Mouse (Mus musculus) intestine, embryonic 16.5 days (tissue): ENCODE measurements around the gene Scamp5. TPM values are rescaled to one million over a fixed set of nuclear protein-coding genes. Genes with fewer than 3 reads are reported as not detected.

Experiments
- ATAC-seq: fragments of 200-750 bp; cut with Nextera tagmentation; 2 replicates; pipeline ENCODE4 v1.8.0; 2017; ENCODE audit warnings: moderate TSS enrichment, moderate library complexity
- H3K27ac ChIP-seq: fragments of 300-500 bp; sonication (generic); 2 replicates; pipeline ENCODE4 v1.5.1; 2014; ENCODE audit warnings: mild to moderate bottlenecking, low read length
- H3K27me3 ChIP-seq: fragments of 300-500 bp; sonication (generic); replicated peaks from 2 replicates; pipeline ENCODE4 v1.6.1; 2014; ENCODE audit warnings: low read length, control low read depth, mixed read lengths; ENCODE audit not compliant: control insufficient read depth, insufficient read depth
- H3K36me3 ChIP-seq: fragments of 300-500 bp; sonication (generic); 2 replicates; pipeline ENCODE4 v1.6.1; 2014; ENCODE audit warnings: low read length, control low read depth; ENCODE audit not compliant: control insufficient read depth, insufficient read depth
- H3K4me1 ChIP-seq: fragments of 300-500 bp; sonication (generic); 2 replicates; pipeline ENCODE4 v1.6.1; 2014; ENCODE audit warnings: low read length, control low read depth, mixed read lengths; ENCODE audit not compliant: control insufficient read depth, insufficient read depth
- H3K4me2 ChIP-seq: fragments of 300-500 bp; sonication (generic); 2 replicates; pipeline ENCODE4 v1.6.1; 2014; ENCODE audit warnings: low read depth, low read length, control low read depth
- H3K4me3 ChIP-seq: fragments of 300-500 bp; sonication (generic); 2 replicates; pipeline ENCODE4 v1.5.1; 2014; ENCODE audit warnings: mild to moderate bottlenecking, low read length
- H3K9ac ChIP-seq: fragments of 300-500 bp; sonication (generic); 2 replicates; pipeline ENCODE4 v1.6.1; 2014; ENCODE audit warnings: low read depth, low read length
- H3K9me3 ChIP-seq: fragments of 300-500 bp; sonication (generic); 2 replicates; pipeline ENCODE4 v1.6.1; 2016; ENCODE audit warnings: low read length, control low read depth; ENCODE audit not compliant: control insufficient read depth
- WGBS: fragments of 180-500 bp; shearing (Covaris S2); extraction: QIAGEN DNeasy Blood & Tissue Kit; methylation state at CpG from one replicate; pipeline ENCODE4 v1.1.7; 2014; 5-methylcytosine and 5-hydroxymethylcytosine counted together
- polyA plus RNA-seq: library from polyadenylated mRNA; unstranded; fragments of >200 nt; fragmentation: Nextera tagmentation; extraction: Ambion mirVana; gene quantifications from 2 replicates; pipeline ENCODE4 v1.2.1, GENCODE M21; 2015

Scamp5 gene
- polyA plus RNA-seq: 15.2 and 16.2 TPM in 2 replicates

DNA sequence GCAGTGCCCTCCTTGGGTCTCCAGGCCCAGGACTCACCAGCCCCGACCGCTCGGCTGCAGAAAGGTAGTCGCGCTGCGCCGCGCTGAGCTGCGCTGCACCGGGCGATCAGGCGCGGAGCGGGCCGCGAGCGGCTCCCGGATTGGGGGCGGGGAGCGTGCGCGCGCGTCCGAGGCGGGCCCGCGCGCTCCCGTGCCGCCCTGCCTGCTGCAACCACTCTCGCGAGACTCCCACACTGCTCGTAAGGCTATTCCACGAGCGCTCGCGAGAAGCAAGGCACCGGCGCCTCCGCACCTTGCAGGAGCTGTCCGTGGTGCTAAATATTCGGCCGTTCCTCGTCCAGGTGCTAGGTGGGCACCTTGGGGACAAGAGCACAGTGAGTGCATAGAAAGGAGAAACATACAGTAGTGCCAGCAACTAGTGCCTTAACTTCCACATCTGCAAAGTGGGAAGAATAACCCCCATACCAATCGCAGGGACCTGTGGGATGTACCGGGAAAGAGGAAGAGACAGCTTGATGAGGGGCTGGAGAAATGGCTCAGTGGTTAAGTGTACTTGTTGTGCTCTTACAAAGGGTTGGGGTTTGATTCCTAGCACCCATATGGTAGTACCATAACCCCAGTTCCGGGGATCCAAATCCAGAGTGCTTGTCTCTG, at the start of gene Scamp5:
Scamp5 (minus strand) TSS at position 165 of the 654 bp plus-strand sequence.
- Histone ChIP-seq H3K9me3 (no peaks in the 10 kb centered on the region), H3K9ac (peak within 1 kb of the TSS; percentile 80), H3K4me2 (peak within 1 kb of the TSS; percentile 93), H3K4me1 (peaks cover 9% of the 10 kb centered on the region; the same call in 1 of the 2 replicates), H3K36me3 (no peaks in the 10 kb centered on the region), H3K27me3 (no peaks in the 10 kb centered on the region), H3K4me3 (peak within 1 kb of the TSS; percentile 72), H3K27ac (0 out of 2 replicates have a peak within 1 kb of the TSS, but pooled peaks have one; percentile 7)
- WGBS: 2% methylated on average over 48 of the region's 48 CpGs
- peak; percentile 87 for ATAC-seq

GRCm38 (mm10) chr9:57517113-57517512, 49.3 kb upstream of the Scamp5 start:
- ATAC-seq: no peak
- Histone ChIP-seq H3K9ac (no peak overlapping the region), H3K4me3 (no peak overlapping the region), H3K36me3 (no peaks in the 10 kb centered on the region), H3K9me3 (no peaks in the 10 kb centered on the region), H3K4me1 (peaks cover 2% of the 10 kb centered on the region), H3K27me3 (no peaks in the 10 kb centered on the region), H3K4me2 (no peak overlapping the region), H3K27ac (no peak overlapping the region)
- 17% methylated on average over 3 of the region's 3 CpGs for WGBS

- WGBS: 72% methylated on average over 2 of the region's 2 CpGs
- peaks cover 8% of the 10 kb centered on the region for H3K27me3 ChIP-seq
- no peaks in the 10 kb centered on the region for H3K9me3 ChIP-seq
- H3K4me2 ChIP-seq: no peak overlapping the region
- peaks cover 8% of the 10 kb centered on the region; the same call in 1 of the 2 replicates for H3K4me1 ChIP-seq
- H3K9ac ChIP-seq: no peak overlapping the region
- no peak overlapping the region for H3K27ac ChIP-seq
- H3K4me3 ChIP-seq: no peak overlapping the region
- ATAC-seq: no peak
- no peaks in the 10 kb centered on the region for H3K36me3 ChIP-seq
Observed at GRCm38 (mm10) chr9:57510577-57510976, 42.7 kb upstream of the Scamp5 start.

- Histone ChIP-seq H3K27me3 (peaks cover 52% of the 10 kb centered on the region), H3K4me3 (no peak overlapping the region), H3K4me1 (peaks cover 29% of the 10 kb centered on the region), H3K4me2 (0 out of 2 replicates have a peak overlapping the region, but pooled peaks have one; percentile 23), H3K27ac (no peak overlapping the region), H3K36me3 (no peaks in the 10 kb centered on the region), H3K9me3 (no peaks in the 10 kb centered on the region), H3K9ac (no peak overlapping the region)
- ATAC-seq: peak; percentile 87
- WGBS: 6% methylated on average over 8 of the region's 8 CpGs
Observed at GRCm38 (mm10) chr9:57505700-57506099, 37.8 kb upstream of the Scamp5 start.

DNA sequence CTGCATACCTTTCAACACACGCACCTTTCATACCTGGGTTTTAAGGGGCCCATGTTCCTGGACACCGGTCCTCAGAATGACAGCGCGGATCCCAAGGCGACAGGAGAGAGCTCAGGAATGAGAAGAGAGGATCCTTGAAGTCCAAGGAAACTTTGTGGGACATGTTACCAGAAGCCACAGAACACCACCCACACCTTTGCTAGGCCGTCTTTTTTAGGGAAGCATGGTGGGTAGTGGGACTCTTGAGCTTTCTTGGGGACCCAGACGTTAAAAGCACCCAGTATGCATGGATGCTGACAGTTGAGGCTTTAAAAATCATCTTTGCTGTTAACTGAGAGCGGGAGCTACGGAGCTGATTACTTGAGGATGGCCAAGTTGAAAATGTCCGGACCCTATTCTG, 37.0 kb upstream of the Scamp5 start:
- H3K9ac ChIP-seq: no peak overlapping the region
- no peaks in the 10 kb centered on the region for H3K9me3 ChIP-seq
- WGBS: 52% methylated on average over 10 of the region's 10 CpGs
- peaks cover 29% of the 10 kb centered on the region for H3K4me1 ChIP-seq
- no peak overlapping the region for H3K27ac ChIP-seq
- H3K36me3 ChIP-seq: no peaks in the 10 kb centered on the region
- H3K4me2 ChIP-seq: peak overlapping the region; percentile 89; the same call in 1 of the 2 replicates
- no peak overlapping the region for H3K4me3 ChIP-seq
- H3K27me3 ChIP-seq: peaks cover 56% of the 10 kb centered on the region
- no peak for ATAC-seq

- Histone ChIP-seq H3K4me2 (peak overlapping the region; percentile 89), H3K36me3 (no peaks in the 10 kb centered on the region), H3K9me3 (no peaks in the 10 kb centered on the region), H3K27ac (no peak overlapping the region), H3K9ac (peak overlapping the region; percentile 55), H3K27me3 (peaks cover 56% of the 10 kb centered on the region), H3K4me3 (peak overlapping the region; percentile 54), H3K4me1 (peaks cover 29% of the 10 kb centered on the region)
- ATAC-seq: peak; percentile 79
- WGBS: 2% methylated on average over 34 of the region's 34 CpGs
Observed at GRCm38 (mm10) chr9:57504381-57504700, 36.5 kb upstream of the Scamp5 start.

DNA sequence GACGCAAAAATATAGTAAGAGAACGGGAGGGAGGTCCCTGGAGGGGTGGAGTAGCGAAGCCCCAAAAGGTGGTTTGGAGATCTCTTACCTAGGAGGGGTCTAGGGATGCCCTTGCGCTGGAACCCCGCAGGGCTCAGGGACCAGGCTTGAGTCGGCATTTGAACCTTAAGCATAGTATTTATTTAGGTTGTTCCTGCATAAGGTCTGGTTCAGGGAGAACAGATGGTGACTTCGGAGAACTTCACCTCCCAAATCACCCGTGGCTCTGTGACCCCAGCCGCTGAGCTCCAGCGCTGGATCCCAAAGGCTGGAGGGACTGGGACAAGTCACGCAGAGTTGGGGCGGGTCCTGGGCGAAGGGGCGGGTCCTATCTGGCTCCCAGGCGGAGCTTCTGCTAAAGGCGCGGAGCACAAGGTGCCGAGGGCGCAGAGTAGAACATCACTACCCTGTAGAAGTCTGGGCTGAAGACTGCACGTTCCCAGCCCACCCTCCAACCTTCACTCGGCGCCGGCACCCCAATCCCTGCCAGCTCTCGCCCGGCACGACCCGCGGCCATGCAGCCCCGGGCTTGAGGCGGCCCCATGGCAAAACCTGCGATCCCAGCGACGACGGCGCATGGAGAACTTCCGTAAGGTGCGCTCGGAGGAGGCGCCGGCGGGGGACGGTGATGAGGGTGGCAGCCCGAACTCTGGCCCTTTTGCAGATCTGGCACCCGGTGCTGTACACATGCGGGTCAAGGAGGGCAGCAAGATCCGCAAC, 35.9 kb upstream of the Scamp5 start, which contains the start of gene Rpp25:
Rpp25 (plus strand) TSS at position 405 of the 759 bp plus-strand sequence.
- Histone ChIP-seq H3K9ac (peak within 1 kb of the TSS; percentile 55), H3K4me2 (peak within 1 kb of the TSS; percentile 89), H3K4me3 (peak within 1 kb of the TSS; percentile 54), H3K27me3 (peaks cover 56% of the 10 kb centered on the region), H3K4me1 (peaks cover 29% of the 10 kb centered on the region), H3K9me3 (no peaks in the 10 kb centered on the region), H3K27ac (no peak within 1 kb of the TSS), H3K36me3 (no peaks in the 10 kb centered on the region)
- WGBS: under 1% methylated on average over 46 of the region's 46 CpGs
- ATAC-seq: peak; percentile 88

DNA sequence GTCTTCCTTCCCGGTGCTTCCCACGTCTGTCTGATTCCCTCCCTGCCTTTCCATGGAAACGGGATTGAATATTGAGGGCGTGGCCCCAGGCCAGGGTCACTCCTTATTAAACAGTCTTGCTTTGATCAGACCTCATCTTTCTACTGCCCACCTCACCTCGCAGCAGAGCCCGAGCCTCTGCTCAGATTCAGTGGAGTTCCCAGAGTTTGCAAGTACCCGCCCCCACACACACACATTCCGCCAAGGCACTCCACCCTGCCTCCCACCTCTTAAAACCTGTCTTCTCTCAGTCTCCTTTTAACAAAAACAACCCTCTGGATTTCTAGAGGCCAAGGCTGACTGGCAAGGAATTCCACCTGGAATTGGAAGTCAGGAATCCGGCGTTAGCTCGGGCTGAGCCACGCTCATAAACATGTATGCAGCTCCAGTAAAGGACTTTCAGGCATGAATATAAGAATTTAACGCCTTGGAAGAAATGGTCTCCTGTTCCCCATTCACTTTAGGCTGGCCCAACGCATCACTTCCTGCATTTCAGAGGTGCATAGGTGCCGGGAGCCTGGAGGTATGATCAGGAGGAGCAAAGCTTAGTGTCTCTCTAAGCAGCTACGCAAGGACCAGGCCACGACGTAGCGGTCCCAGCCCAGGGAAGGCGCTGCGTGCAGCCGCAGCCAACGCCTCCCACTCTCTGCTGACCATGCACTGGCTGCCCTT, 35.2 kb upstream of the Scamp5 start:
- Histone ChIP-seq H3K9ac (peak overlapping the region; percentile 55; the same call in 1 of the 2 replicates), H3K27ac (no peak overlapping the region), H3K27me3 (peaks cover 56% of the 10 kb centered on the region), H3K36me3 (no peaks in the 10 kb centered on the region), H3K4me1 (peaks cover 29% of the 10 kb centered on the region), H3K9me3 (no peaks in the 10 kb centered on the region), H3K4me2 (peak overlapping the region; percentile 89), H3K4me3 (peak overlapping the region; percentile 54)
- WGBS: 4% methylated on average over 23 of the region's 23 CpGs
- ATAC-seq: 0 out of 2 replicates have a peak, but pooled peaks have one; percentile 2

DNA sequence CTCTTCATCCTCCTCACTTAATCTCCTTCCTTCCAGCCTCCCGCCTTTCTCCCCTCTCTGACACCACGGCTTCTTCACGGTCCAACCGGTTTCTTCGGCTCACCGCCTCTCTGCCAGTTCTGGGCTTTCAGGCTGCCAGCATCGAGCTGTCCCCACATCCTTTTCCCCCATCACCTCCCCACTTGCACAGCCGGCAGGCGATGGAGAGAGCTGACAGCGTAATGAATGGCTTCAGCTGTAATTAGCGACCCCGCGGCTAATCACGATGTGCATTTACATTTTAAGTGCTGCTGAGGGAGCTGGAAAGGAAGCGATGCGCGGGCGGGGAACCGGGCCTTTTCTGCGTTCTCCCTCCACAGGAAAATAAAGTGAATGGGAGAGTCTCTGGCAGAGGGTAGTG, 34.0 kb upstream of the Scamp5 start:
- WGBS: 7% methylated on average over 20 of the region's 20 CpGs
- H3K36me3 ChIP-seq: no peaks in the 10 kb centered on the region
- no peak overlapping the region for H3K9ac ChIP-seq
- H3K27me3 ChIP-seq: peaks cover 56% of the 10 kb centered on the region
- H3K4me2 ChIP-seq: no peak overlapping the region
- no peak overlapping the region for H3K4me3 ChIP-seq
- no peak for ATAC-seq
- peaks cover 29% of the 10 kb centered on the region for H3K4me1 ChIP-seq
- H3K9me3 ChIP-seq: no peaks in the 10 kb centered on the region
- no peak overlapping the region for H3K27ac ChIP-seq
